Mouse (Mus musculus) forebrain, embryonic 13.5 days (tissue): ENCODE measurements around the gene Ankrd39. TPM values are rescaled to one million over a fixed set of nuclear protein-coding genes. Genes with fewer than 3 reads are reported as not detected.
A peak's percentile ranks its signal among the peaks of the same experiment; 100 is the strongest.

Experiments
- ATAC-seq: fragments of 200-750 bp; cut with Nextera tagmentation; 2 replicates; pipeline ENCODE4 v1.8.0; 2017
- H3K27ac ChIP-seq: fragments of 300-500 bp; sonication (generic); 2 replicates; pipeline ENCODE4 v1.5.1; 2015; ENCODE audit warnings: inconsistent platforms, mild to moderate bottlenecking, moderate library complexity
- H3K27me3 ChIP-seq: fragments of 300-500 bp; sonication (generic); 2 replicates; pipeline ENCODE4 v1.6.1; 2015; ENCODE audit warnings: mild to moderate bottlenecking, inconsistent platforms
- H3K36me3 ChIP-seq: fragments of 300-500 bp; sonication (generic); 2 replicates; pipeline ENCODE4 v1.6.1; 2015; ENCODE audit warnings: mild to moderate bottlenecking, inconsistent platforms; ENCODE audit not compliant: poor library complexity, severe bottlenecking
- H3K4me1 ChIP-seq: fragments of 300-500 bp; sonication (generic); 2 replicates; pipeline ENCODE4 v1.6.1; 2015; ENCODE audit warnings: inconsistent platforms
- H3K4me2 ChIP-seq: fragments of 300-500 bp; sonication (generic); 2 replicates; pipeline ENCODE4 v1.6.1; 2015; ENCODE audit warnings: inconsistent platforms, mild to moderate bottlenecking, moderate library complexity
- H3K4me3 ChIP-seq: fragments of 300-500 bp; sonication (generic); 2 replicates; pipeline ENCODE4 v1.5.1; 2015; ENCODE audit warnings: mild to moderate bottlenecking, inconsistent platforms
- H3K9ac ChIP-seq: fragments of 300-500 bp; sonication (generic); 2 replicates; pipeline ENCODE4 v1.6.1; 2015; ENCODE audit warnings: mild to moderate bottlenecking, inconsistent platforms
- H3K9me3 ChIP-seq: fragments of 300-500 bp; sonication (generic); replicated peaks from 2 replicates; pipeline ENCODE4 v1.6.1; 2016; ENCODE audit warnings: inconsistent platforms
- WGBS: fragments of 180-500 bp; shearing (Covaris S2); methylation state at CpG from one replicate; pipeline ENCODE4 v1.1.7; 2015; 5-methylcytosine and 5-hydroxymethylcytosine counted together
- microRNA-seq: library from miRNA; unstranded; fragments of <30 nt; microRNA quantifications from one replicate; pipeline ENCODE4, GENCODE M21; 2016
- polyA plus RNA-seq: library from polyadenylated mRNA; unstranded; fragments of >200 nt; fragmentation: Nextera tagmentation; extraction: Ambion mirVana; gene quantifications from 2 replicates; pipeline ENCODE4 v1.2.1, GENCODE M21; 2015

Gene Ankrd39
- polyA plus RNA-seq, 1 experiment from 2014 or later: 16.9 TPM

GRCm38 (mm10) chr1:36496719-36497118 is 50.5 kb downstream of the Ankrd39 start:
- H3K9me3 ChIP-seq: no peaks in the 10 kb centered on the region
- 59% methylated on average over 2 of the region's 2 CpGs for WGBS
- no peaks in the 10 kb centered on the region for H3K27me3 ChIP-seq

GRCm38 (mm10) chr1:36493299-36493698 is 53.9 kb downstream of the Ankrd39 start:
- 94% methylated on average over 6 of the region's 6 CpGs for WGBS
- no peaks in the 10 kb centered on the region for H3K9me3 ChIP-seq
- H3K27me3 ChIP-seq: no peaks in the 10 kb centered on the region
- H3K27ac ChIP-seq: no peak overlapping the region
- no peak overlapping the region for H3K4me2 ChIP-seq
- H3K4me1 ChIP-seq: 0 out of 2 replicates have a peak, but pooled peaks cover 4% of the 10 kb centered on the region
- no peak overlapping the region for H3K4me3 ChIP-seq
- ATAC-seq: no peak
- H3K9ac ChIP-seq: no peak overlapping the region
- H3K36me3 ChIP-seq: peaks cover 1% of the 10 kb centered on the region; the same call in 1 of the 2 replicates

More at GRCm38 (mm10) chr1:36496719-36497118, 50.5 kb downstream of the Ankrd39 start:
- no peak overlapping the region for H3K27ac ChIP-seq
- ATAC-seq: no peak
- H3K4me2 ChIP-seq: no peak overlapping the region
- 0 out of 2 replicates have a peak, but pooled peaks cover 4% of the 10 kb centered on the region for H3K4me1 ChIP-seq
- H3K9ac ChIP-seq: no peak overlapping the region
- H3K4me3 ChIP-seq: no peak overlapping the region
- peaks cover 23% of the 10 kb centered on the region for H3K36me3 ChIP-seq

- Histone ChIP-seq H3K4me1 (0 out of 2 replicates have a peak, but pooled peaks cover 4% of the 10 kb centered on the region), H3K27ac (no peak overlapping the region), H3K27me3 (no peaks in the 10 kb centered on the region), H3K9ac (no peak overlapping the region), H3K9me3 (no peaks in the 10 kb centered on the region), H3K4me3 (no peak overlapping the region), H3K36me3 (no peaks in the 10 kb centered on the region), H3K4me2 (no peak overlapping the region)
- peak; percentile 41; the same call in 1 of the 2 replicates for ATAC-seq
- 50% methylated on average over 9 of the region's 9 CpGs for WGBS
Observed at GRCm38 (mm10) chr1:36492416-36493139, 54.7 kb downstream of the Ankrd39 start.

GRCm38 (mm10) chr1:36489661-36490060 is 57.6 kb downstream of the Ankrd39 start:
- no peak overlapping the region for H3K4me2 ChIP-seq
- H3K4me1 ChIP-seq: 0 out of 2 replicates have a peak, but pooled peaks cover 4% of the 10 kb centered on the region
- H3K36me3 ChIP-seq: no peaks in the 10 kb centered on the region
- H3K4me3 ChIP-seq: no peak overlapping the region
- H3K9me3 ChIP-seq: no peaks in the 10 kb centered on the region
- WGBS: 68% methylated on average over 6 of the region's 6 CpGs
- no peak overlapping the region for H3K27ac ChIP-seq
- no peak overlapping the region for H3K9ac ChIP-seq
- no peak for ATAC-seq
- no peaks in the 10 kb centered on the region for H3K27me3 ChIP-seq

Small RNA genes within 50 kb of the gene (microRNA-seq; reads per million reads assigned to microRNA genes)
- gene Gm47280: not detected

Other genes starting within 250 kb of the Ankrd39 start
- gene Arid5a, start 239.7 kb downstream of the Ankrd39 start, polyA plus RNA-seq: 1.5 and 2.2 TPM in 2 replicates
- gene Kansl3, start 178.3 kb downstream of the Ankrd39 start, polyA plus RNA-seq: 34.2 and 39.0 TPM in 2 replicates
- 1.1 and 1.7 TPM in 2 replicates for gene Fer1l5, start 175.2 kb downstream of the Ankrd39 start, polyA plus RNA-seq
- gene Lman2l, start 102.2 kb downstream of the Ankrd39 start, polyA plus RNA-seq: 56.4 and 59.5 TPM in 2 replicates
- gene Cnnm4, start 75.8 kb downstream of the Ankrd39 start, polyA plus RNA-seq: 10.0 and 10.2 TPM in 2 replicates
- 5.3 and 5.7 TPM in 2 replicates for gene Cnnm3, start 35.6 kb downstream of the Ankrd39 start, polyA plus RNA-seq
- gene Ankrd23, start 10.6 kb downstream of the Ankrd39 start, polyA plus RNA-seq: 11.3 and 12.3 TPM in 2 replicates
- gene Gm42417, start 8.0 kb downstream of the Ankrd39 start, polyA plus RNA-seq: 0.30 and 0.44 TPM in 2 replicates
- gene Sema4c, start 10.9 kb upstream of the Ankrd39 start, polyA plus RNA-seq: 27.3 and 30.7 TPM in 2 replicates
- gene Fam178b, start 135.7 kb upstream of the Ankrd39 start, polyA plus RNA-seq: 0.34 and 0.45 TPM in 2 replicates
- 555 and 572 TPM in 2 replicates for gene Cox5b, start 144.0 kb upstream of the Ankrd39 start, polyA plus RNA-seq
- gene 4933424G06Rik, start 162.7 kb upstream of the Ankrd39 start, polyA plus RNA-seq: 0.69 TPM in 1 of 2 replicates, not detected in the other
- gene Actr1b, start 167.0 kb upstream of the Ankrd39 start, polyA plus RNA-seq: 88.0 and 95.6 TPM in 2 replicates
- 0.71 and 1.1 TPM in 2 replicates for gene Zap70, start 214.4 kb upstream of the Ankrd39 start, polyA plus RNA-seq